Mouse (Mus musculus) MEL (cell line): Measurements from ENCODE around the gene Unc5cl. TPM values are rescaled to one million over a fixed set of nuclear protein-coding genes. Genes with fewer than 3 reads are reported as not detected.

Experiments
- DNase-seq: peaks from one replicate; pipeline ENCODE4 v3.0.0; 2011; ENCODE audit warnings: low read depth, low spot score
- H3K27ac ChIP-seq: 2 replicates; pipeline ENCODE4 v1.5.1; 2012; ENCODE audit warnings: low read depth, mild to moderate bottlenecking, control low read depth, low read length, moderate library complexity; ENCODE audit not compliant: control insufficient read depth
- H3K27me3 ChIP-seq, 2 experiments: fragments of 150-350 bp in 1 of 2; sonication (generic) in 1 of 2; 2 replicates each; pipeline ENCODE4 v1.6.1; 2012; ENCODE audit warnings: low read length in 2 of 2, mild to moderate bottlenecking in 2 of 2, improper control_type of control experiment in 1 of 2, moderate library complexity in 1 of 2; ENCODE audit not compliant: insufficient read depth in 2 of 2, control insufficient read depth in 1 of 2
- H3K36me3 ChIP-seq, 2 experiments: 2 replicates each; pipeline ENCODE4 v1.6.1; 2012 to 2014; ENCODE audit warnings: low read length in 2 of 2, improper control_type of control experiment in 1 of 2, inconsistent platforms in 1 of 2, mild to moderate bottlenecking in 1 of 2; ENCODE audit not compliant: insufficient read depth in 2 of 2, control insufficient read depth in 1 of 2
- H3K4me1 ChIP-seq, 2 experiments: fragments of 150-350 bp in 1 of 2; sonication (generic) in 1 of 2; 2 replicates each; pipeline ENCODE4 v1.6.1; 2012; ENCODE audit warnings: low read length in 2 of 2, improper control_type of control experiment in 1 of 2, mild to moderate bottlenecking in 1 of 2; ENCODE audit not compliant: insufficient read depth in 2 of 2, control insufficient read depth in 1 of 2
- H3K4me3 ChIP-seq, 2 experiments: fragments of 150-350 bp in 1 of 2; sonication (generic) in 1 of 2; 2 replicates each; pipeline ENCODE4 v1.5.1; 2012; ENCODE audit warnings: low read depth in 2 of 2, low read length in 2 of 2, mild to moderate bottlenecking in 2 of 2, moderate library complexity in 2 of 2, control low read depth in 1 of 2, improper control_type of control experiment in 1 of 2; ENCODE audit not compliant: control insufficient read depth in 1 of 2, insufficient read depth in 1 of 2
- H3K79me2 ChIP-seq: 2 replicates; pipeline ENCODE4 v1.6.1; 2012; ENCODE audit warnings: mild to moderate bottlenecking, low read length, moderate library complexity; ENCODE audit not compliant: control insufficient read depth, poor library complexity, insufficient read depth
- H3K9ac ChIP-seq: 2 replicates; pipeline ENCODE4 v1.6.1; 2012; ENCODE audit warnings: low read depth, mild to moderate bottlenecking, control low read depth, low read length, moderate library complexity; ENCODE audit not compliant: control insufficient read depth, poor library complexity, severe bottlenecking
- H3K9me3 ChIP-seq: fragments of 150-350 bp; sonication (generic); replicated peaks from 2 replicates; pipeline ENCODE4 v1.6.1; 2012; ENCODE audit warnings: mild to moderate bottlenecking, low read length, improper control_type of control experiment, moderate library complexity; ENCODE audit not compliant: insufficient read depth
- CHD1 ChIP-seq: IDR thresholded peaks from 2 replicates; pipeline ENCODE4 v1.6.1; 2012; ENCODE audit warnings: low read depth, mild to moderate bottlenecking, inconsistent platforms, low read length, improper control_type of control experiment
- CHD2 ChIP-seq: IDR thresholded peaks from 2 replicates; pipeline ENCODE4 v1.6.1; 2011; ENCODE audit warnings: low read length, improper control_type of control experiment
- CTCF ChIP-seq, 3 experiments: IDR thresholded peaks in 2 of 3; conservative IDR thresholded peaks in 1 of 3; 2 replicates each; pipeline ENCODE4 v1.5.1; 2011 to 2012; ENCODE audit warnings: low read length in 3 of 3, low read depth in 2 of 3, mild to moderate bottlenecking in 2 of 3, improper control_type of control experiment in 1 of 3, inconsistent platforms in 1 of 3, mixed read lengths in 1 of 3, moderate library complexity in 1 of 3; ENCODE audit not compliant: control insufficient read depth in 1 of 3, insufficient read depth in 1 of 3, poor library complexity in 1 of 3, severe bottlenecking in 1 of 3
- E2F4 ChIP-seq: IDR thresholded peaks from 2 replicates; pipeline ENCODE4 v1.6.1; 2011; ENCODE audit warnings: low read depth, low read length, improper control_type of control experiment, borderline replicate concordance
- ELF1 ChIP-seq: IDR thresholded peaks from 2 replicates; pipeline ENCODE4 v1.6.1; 2014; ENCODE audit warnings: low read depth, mild to moderate bottlenecking, inconsistent platforms, low read length, improper control_type of control experiment, moderate library complexity
- EP300 ChIP-seq, 2 experiments: IDR thresholded peaks; 2 replicates each; pipeline ENCODE4 v1.6.1; 2011; ENCODE audit warnings: improper control_type of control experiment in 2 of 2, low read length in 2 of 2, low read depth in 1 of 2, mild to moderate bottlenecking in 1 of 2
- ETS1 ChIP-seq: IDR thresholded peaks from 2 replicates; pipeline ENCODE4 v1.6.1; 2012; ENCODE audit warnings: low read depth, mild to moderate bottlenecking, inconsistent platforms, low read length, improper control_type of control experiment, moderate library complexity
- HCFC1 ChIP-seq: IDR thresholded peaks from 2 replicates; pipeline ENCODE4 v1.6.1; 2012; ENCODE audit warnings: low read depth, mild to moderate bottlenecking, inconsistent platforms, low read length, improper control_type of control experiment, moderate library complexity
- MXI1 ChIP-seq: IDR thresholded peaks from 2 replicates; pipeline ENCODE4 v1.6.1; 2011; ENCODE audit warnings: mild to moderate bottlenecking, low read depth, low read length, improper control_type of control experiment
- NRF1 ChIP-seq: IDR thresholded peaks from 2 replicates; pipeline ENCODE4 v1.6.1; 2014; ENCODE audit warnings: low read depth, mild to moderate bottlenecking, inconsistent platforms, low read length, improper control_type of control experiment, moderate library complexity; ENCODE audit not compliant: poor library complexity, insufficient read depth, severe bottlenecking
- POLR2A ChIP-seq, 2 experiments: IDR thresholded peaks; 2 replicates each; pipeline ENCODE4 v1.6.1; 2011 to 2012; ENCODE audit warnings: low read length in 2 of 2, mild to moderate bottlenecking in 2 of 2, control low read depth in 1 of 2, improper control_type of control experiment in 1 of 2, low read depth in 1 of 2, moderate library complexity in 1 of 2; ENCODE audit not compliant: control insufficient read depth in 1 of 2, insufficient read depth in 1 of 2, poor library complexity in 1 of 2
- POLR2AphosphoS2 ChIP-seq: IDR thresholded peaks from 2 replicates; pipeline ENCODE4 v1.6.1; 2011; ENCODE audit warnings: low read length, improper control_type of control experiment
- SMC3 ChIP-seq: IDR thresholded peaks from 2 replicates; pipeline ENCODE4 v1.6.1; 2011; ENCODE audit warnings: low read depth, low read length, improper control_type of control experiment
- TAL1 ChIP-seq: IDR thresholded peaks from 2 replicates; pipeline ENCODE4 v1.6.1; 2012; ENCODE audit warnings: mild to moderate bottlenecking, inconsistent platforms, low read length, moderate library complexity, mixed read lengths
- TCF12 ChIP-seq: IDR thresholded peaks from 2 replicates; pipeline ENCODE4 v1.6.1; 2014; ENCODE audit warnings: low read depth, mild to moderate bottlenecking, inconsistent platforms, low read length, improper control_type of control experiment, moderate library complexity
- ZC3H11A ChIP-seq: IDR thresholded peaks from 2 replicates; pipeline ENCODE4 v1.6.1; 2012; ENCODE audit warnings: low read depth, mild to moderate bottlenecking, inconsistent platforms, low read length, improper control_type of control experiment
- ZKSCAN1 ChIP-seq: IDR thresholded peaks from 2 replicates; pipeline ENCODE4 v1.6.1; 2012; ENCODE audit warnings: low read depth, mild to moderate bottlenecking, inconsistent platforms, low read length, improper control_type of control experiment, moderate library complexity
- polyA plus RNA-seq, 2 experiments: library from polyadenylated mRNA; stranded (reverse) in 1 of 2; unstranded in 1 of 2; fragments of >175 nt in 1 of 2; fragments of >200 nt in 1 of 2; gene quantifications; 2 replicates each; pipeline versions ENCODE4 v1.2.1 to v1.2.4; 2012; ENCODE audit warnings: low replicate concordance in 2 of 2, low read depth in 1 of 2; ENCODE audit not compliant: insufficient read length in 2 of 2, insufficient read depth in 1 of 2, missing spikeins in 1 of 2
- total RNA-seq: library from RNA; depleted of rRNA; stranded (reverse); fragments of 300-350 nt; gene quantifications from 2 replicates; pipeline ENCODE4 v1.2.3, GENCODE M21; 2012

Gene Unc5cl
- total and polyA plus RNA-seq, 3 experiments, result 4.7 to 7.7 TPM; not detected in 1

DNA sequence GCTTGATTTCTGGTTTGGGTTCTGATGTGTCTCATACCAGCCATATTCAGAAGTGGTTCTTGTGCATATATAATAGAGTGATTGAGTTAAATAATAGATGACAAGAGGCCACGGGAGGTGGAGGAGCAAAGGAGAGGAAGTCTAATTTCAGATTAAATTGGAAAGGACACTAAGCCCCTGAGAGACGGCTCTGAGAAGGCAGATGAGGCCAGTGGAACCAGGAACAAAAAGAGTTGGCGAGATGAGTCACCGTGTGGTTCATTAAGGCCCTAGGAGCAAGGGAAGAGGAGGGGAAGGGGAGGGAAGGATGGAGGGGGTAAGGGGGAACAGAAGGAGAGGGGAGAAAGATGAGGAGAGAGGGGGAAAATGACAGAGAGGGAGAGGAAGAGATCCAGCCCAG lies 52.3 kb downstream of the Unc5cl start:
- no peak overlapping the region for H3K27ac ChIP-seq
- no peaks in the 10 kb centered on the region for H3K36me3 ChIP-seq
- no peak overlapping the region for H3K9ac ChIP-seq
- no peak for DNase-seq
- H3K4me1 ChIP-seq, result no peaks in the 10 kb centered on the region
- no peak overlapping the region for H3K4me3 ChIP-seq
- H3K27me3 ChIP-seq, result no peaks in the 10 kb centered on the region
- no peaks in the 10 kb centered on the region for H3K79me2 ChIP-seq
- TF ChIP-seq HCFC1, result no peak
- no peak for TF ChIP-seq NRF1
- TF ChIP-seq ZC3H11A, result no peak
- TF ChIP-seq MXI1, result no peak
- TF ChIP-seq CTCF (IDR thresholded peaks at IDR 0.05 in 2 of 3, conservative IDR thresholded peaks at IDR 0.05 in 1 of 3; ENCODE audit: control insufficient read depth in 1 of 3, insufficient read depth in 1 of 3, low read depth in 2 of 3, low read length in 3 of 3, poor library complexity in 1 of 3, severe bottlenecking in 1 of 3), result no peak
- TF ChIP-seq CHD2, result no peak
- TF ChIP-seq EP300 (IDR thresholded peaks at IDR 0.05; ENCODE audit: low read depth in 1 of 2, low read length in 2 of 2), result no peak
- TF ChIP-seq E2F4, result no peak
- TF ChIP-seq, all 39 proteins: peak for 0
- no peaks in the 10 kb centered on the region for H3K9me3 ChIP-seq

- TF ChIP-seq ZKSCAN1 (no peak), TAL1 (no peak), ELF1 (no peak), POLR2A (IDR thresholded peaks at IDR 0.05; ENCODE audit: control insufficient read depth in 1 of 2, insufficient read depth in 1 of 2, low read depth in 1 of 2, low read length in 2 of 2, poor library complexity in 1 of 2) (no peak), TCF12 (no peak), CHD1 (no peak), SMC3 (no peak), NRF1 (no peak), POLR2AphosphoS2 (no peak), ETS1 (no peak)
- no peaks in the 10 kb centered on the region for H3K79me2 ChIP-seq
- H3K27ac ChIP-seq, result no peak overlapping the region
- H3K4me3 ChIP-seq, result no peak overlapping the region
- H3K27me3 ChIP-seq, result no peaks in the 10 kb centered on the region
- no peak overlapping the region for H3K9ac ChIP-seq
- H3K36me3 ChIP-seq, result no peaks in the 10 kb centered on the region
- DNase-seq, result no peak
- no peaks in the 10 kb centered on the region for H3K4me1 ChIP-seq
- H3K9me3 ChIP-seq, result no peaks in the 10 kb centered on the region
Observed at GRCm38 (mm10) chr17:48509596-48509995, 54.9 kb downstream of the Unc5cl start.
